Mouse (Mus musculus): ENCODE results near the gene Hspg2. TPM values are rescaled to one million over a fixed set of nuclear protein-coding genes. Genes with fewer than 3 reads are reported as not detected.

Hspg2 gene
- polyA plus RNA-seq (2012) = not detected in 2 replicates

GRCm38 (mm10) chr4:137468260-137469080 is at the start of gene Hspg2:
Gene Hspg2 (plus strand): TSS chr4:137468769.
- no peak for TF ChIP-seq GATA1 (IDR thresholded peaks at IDR 0.05; ENCODE audit: low read length)

- no peak for TF ChIP-seq GATA1 (IDR thresholded peaks at IDR 0.05; ENCODE audit: low read length)
These were observed 38.1 kb upstream of the Hspg2 start, which contains the start of gene Cela3b for GRCm38 (mm10) chr4:137430502-137430901. Gene Cela3b (minus strand): TSS chr4:137430540.

DNA sequence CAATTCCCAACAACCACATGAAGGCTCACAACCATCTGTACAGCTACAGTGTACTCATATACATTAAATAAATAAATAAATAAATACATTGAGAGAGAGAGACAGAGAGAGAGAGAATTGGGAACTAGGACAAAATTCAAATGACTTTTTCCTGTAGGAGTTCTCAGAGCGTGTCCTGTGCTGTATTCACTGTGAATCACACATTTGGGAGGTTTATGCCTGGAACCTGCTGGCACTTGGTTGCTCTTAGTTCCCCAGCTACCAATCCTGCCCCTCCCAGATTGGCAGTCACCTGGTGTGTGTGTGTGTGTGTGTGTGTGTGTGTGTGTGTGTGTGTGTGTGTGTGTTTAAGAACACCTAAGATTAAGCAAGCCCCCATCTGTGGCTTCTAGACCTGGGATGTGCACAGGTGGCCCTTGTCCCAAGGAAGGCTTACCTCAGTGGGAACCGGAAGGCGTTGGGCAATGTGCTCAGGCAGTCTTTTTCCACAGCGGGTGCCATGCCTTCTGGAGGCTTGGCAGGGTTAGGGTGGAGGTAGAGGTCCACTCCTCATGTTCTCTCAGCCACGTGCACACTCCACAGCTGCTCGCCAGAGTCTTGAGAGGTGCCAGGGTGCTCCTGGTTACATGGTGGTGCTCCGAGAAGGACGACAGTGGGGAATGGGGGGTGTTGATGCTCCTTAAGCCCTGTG is 31.4 kb upstream of the Hspg2 start:
- TF ChIP-seq GATA1 (IDR thresholded peaks at IDR 0.05; ENCODE audit: low read length) = no peak

GRCm38 (mm10) chr4:137438842-137439241 is 29.7 kb upstream of the Hspg2 start:
- TF ChIP-seq GATA1 (IDR thresholded peaks at IDR 0.05; ENCODE audit: low read length) = no peak

DNA sequence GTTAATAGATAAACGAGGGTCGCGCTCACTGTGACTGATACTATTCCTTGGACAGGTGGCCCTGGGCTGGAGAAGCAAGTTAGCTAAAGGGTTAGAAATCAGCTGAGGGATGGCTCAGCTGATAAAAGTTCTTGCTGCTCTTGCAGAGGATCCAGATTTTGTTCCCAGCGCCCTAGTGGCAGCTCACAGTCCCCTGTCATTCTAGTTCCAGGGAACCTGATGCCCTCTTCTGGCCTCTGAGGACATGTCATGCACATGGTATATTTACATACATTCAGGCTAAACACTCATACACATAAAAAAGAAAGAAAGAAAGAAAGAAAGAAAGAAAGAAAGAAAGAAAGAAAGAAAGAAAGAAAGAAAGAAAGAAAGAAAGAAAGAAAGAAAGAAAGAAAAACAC is 27.2 kb upstream of the Hspg2 start:
- no peak for TF ChIP-seq GATA1 (IDR thresholded peaks at IDR 0.05; ENCODE audit: low read length)

- TF ChIP-seq GATA1 (IDR thresholded peaks at IDR 0.05; ENCODE audit: low read length) = no peak
These were observed 24.9 kb upstream of the Hspg2 start for GRCm38 (mm10) chr4:137443625-137444024.

- TF ChIP-seq GATA1 (IDR thresholded peaks at IDR 0.05; ENCODE audit: low read length) = no peak
These were observed 22.7 kb upstream of the Hspg2 start for GRCm38 (mm10) chr4:137445881-137446280.

DNA sequence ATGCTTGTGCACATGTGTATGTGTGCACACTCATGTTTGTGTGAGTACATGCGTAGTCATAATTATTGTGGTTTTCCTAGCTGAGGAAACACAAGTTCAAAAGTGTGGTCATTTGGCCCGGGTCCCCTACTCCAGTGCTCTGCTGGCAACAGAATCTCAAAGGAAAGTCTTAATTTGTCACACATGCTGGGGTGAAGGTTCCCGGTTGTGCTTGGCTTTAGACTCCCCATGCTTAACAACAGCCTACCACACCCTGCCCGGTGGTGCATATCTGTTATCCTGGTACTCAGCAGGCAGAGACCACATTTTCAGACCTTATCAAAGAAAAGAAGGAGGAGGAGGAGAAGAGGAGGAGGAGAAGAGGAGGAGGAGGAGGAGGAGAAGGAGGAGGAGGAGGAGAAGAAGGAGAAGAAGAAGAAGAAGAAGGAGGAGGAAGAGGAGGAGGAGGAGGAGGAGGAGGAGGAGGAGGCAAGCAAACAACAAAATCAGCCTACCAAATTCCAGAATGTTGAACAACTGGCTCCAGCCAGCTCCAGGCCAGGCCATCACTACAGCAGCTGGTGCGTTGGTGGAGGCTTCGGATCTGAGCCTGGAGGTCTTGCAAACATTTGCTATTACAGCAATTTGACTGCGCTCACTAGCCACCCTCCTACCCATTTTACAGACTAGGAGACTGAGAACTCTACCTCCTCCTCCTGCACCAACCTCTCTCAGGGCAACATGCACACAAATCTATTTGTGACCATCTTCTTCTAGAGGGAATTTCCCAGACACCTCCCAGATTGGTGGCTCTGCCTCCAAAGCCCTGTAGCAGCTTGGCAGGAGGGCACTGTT is 21.0 kb upstream of the Hspg2 start:
- TF ChIP-seq GATA1 (IDR thresholded peaks at IDR 0.05; ENCODE audit: low read length) = no peak

GRCm38 (mm10) chr4:137448197-137448596 is 20.4 kb upstream of the Hspg2 start:
- no peak for TF ChIP-seq GATA1 (IDR thresholded peaks at IDR 0.05; ENCODE audit: low read length)

GRCm38 (mm10) chr4:137448641-137449040 is 19.9 kb upstream of the Hspg2 start:
- no peak for TF ChIP-seq GATA1 (IDR thresholded peaks at IDR 0.05; ENCODE audit: low read length)

DNA sequence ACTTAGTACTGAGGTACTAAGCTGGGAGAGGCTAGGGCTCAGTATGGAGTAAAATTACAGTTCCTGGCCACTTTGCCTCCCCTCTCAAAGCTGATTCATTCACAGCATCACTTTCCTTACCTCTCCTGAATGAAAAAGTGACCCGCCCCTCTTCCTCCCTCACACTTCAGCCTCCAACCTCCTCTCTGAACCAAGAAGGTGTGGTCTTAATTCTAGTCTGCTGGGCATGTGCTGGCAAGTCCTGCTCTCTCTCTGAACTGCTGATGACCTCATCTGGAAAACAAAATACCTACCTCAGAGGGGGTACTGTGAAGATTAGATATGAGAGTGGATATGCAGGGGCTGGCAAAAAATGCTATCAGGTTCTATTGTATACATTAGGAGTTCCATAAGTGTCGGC is 19.4 kb upstream of the Hspg2 start:
- no peak for TF ChIP-seq GATA1 (IDR thresholded peaks at IDR 0.05; ENCODE audit: low read length)

- TF ChIP-seq GATA1 (IDR thresholded peaks at IDR 0.05; ENCODE audit: low read length) = no peak
These were observed 18.9 kb upstream of the Hspg2 start for GRCm38 (mm10) chr4:137449715-137450114.

GRCm38 (mm10) chr4:137452190-137452589 is 16.4 kb upstream of the Hspg2 start:
- TF ChIP-seq GATA1 (IDR thresholded peaks at IDR 0.05; ENCODE audit: low read length) = no peak

GRCm38 (mm10) chr4:137453234-137453767 is 15.3 kb upstream of the Hspg2 start, which contains the start of gene 1700013G24Rik:
Gene 1700013G24Rik (plus strand): TSS chr4:137453284.
- TF ChIP-seq GATA1 (IDR thresholded peaks at IDR 0.05; ENCODE audit: low read length) = no peak

DNA sequence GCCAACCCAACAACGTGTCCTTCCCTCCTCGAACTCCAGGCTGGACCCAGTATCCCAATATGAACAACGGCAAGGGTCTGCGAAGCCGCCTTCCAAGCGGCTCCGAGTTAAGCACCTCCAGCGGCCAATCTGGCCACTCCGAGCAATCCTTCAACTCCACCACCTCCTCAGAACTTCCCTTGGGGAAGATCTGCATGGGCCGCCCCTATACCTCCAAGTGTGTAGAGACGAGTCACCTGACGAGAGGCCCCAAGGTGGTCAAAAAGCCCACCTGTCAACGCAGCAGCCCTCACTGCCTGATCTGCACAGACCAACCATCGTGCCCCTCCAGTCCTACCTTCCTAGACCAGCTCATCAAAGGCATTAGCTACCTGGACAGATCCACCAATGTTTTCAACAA is 14.0 kb upstream of the Hspg2 start:
- no peak for TF ChIP-seq GATA1 (IDR thresholded peaks at IDR 0.05; ENCODE audit: low read length)
